Mouse (Mus musculus): ENCODE measurements around the gene Elf4. TPM values are rescaled to one million over a fixed set of nuclear protein-coding genes. Genes with fewer than 3 reads are reported as not detected.

Elf4 gene
- total RNA-seq, 1 experiment from 2014 or later, result 18.2 TPM

DNA sequence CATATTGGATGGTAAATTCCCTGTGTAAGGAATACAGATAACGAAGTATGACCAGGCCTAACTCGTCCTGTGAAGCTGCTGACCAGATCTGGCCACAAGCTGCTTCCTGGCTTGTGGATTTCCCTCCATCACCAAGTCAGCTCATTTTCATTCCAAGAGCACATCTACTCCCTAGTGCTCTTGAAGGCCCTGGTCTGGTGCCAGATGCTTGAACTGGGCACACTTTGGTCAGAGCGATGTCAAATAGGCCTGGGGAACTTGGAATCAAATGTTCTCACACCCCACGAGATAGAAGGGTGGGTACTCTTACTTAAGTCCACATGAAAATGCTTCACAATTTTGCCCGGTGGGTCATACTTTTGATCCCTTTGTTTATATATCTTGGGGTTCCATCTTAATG, 48.6 kb downstream of the Elf4 start:
- ATAC-seq (replicated peaks in 1 of 2; ENCODE audit: insufficient read depth in 1 of 2, low FRiP score in 2 of 2, low TSS enrichment in 1 of 2, low read depth in 1 of 2, poor library complexity in 2 of 2, severe bottlenecking in 2 of 2), result no peak

DNA sequence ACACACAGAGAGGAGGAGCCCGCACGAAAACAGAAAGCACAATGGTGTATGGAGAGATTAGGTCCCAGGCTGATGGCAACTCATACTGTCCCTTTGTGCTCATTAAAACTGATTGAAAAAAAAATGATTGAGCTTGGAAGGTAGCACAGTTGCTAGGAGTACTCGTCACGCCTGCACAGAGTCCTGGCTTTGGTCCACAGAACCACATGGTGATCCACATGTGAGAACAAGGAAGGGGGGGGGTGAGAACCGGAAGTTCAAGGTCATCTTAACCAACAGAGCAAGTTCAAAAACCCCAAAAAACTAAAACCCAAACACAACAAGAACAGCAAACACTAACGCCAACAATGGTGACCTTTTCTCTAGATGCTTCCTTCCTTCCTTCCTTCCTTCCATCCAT, 50.3 kb downstream of the Elf4 start:
- ATAC-seq (replicated peaks in 1 of 2; ENCODE audit: insufficient read depth in 1 of 2, low FRiP score in 2 of 2, low TSS enrichment in 1 of 2, low read depth in 1 of 2, poor library complexity in 2 of 2, severe bottlenecking in 2 of 2), result no peak

DNA sequence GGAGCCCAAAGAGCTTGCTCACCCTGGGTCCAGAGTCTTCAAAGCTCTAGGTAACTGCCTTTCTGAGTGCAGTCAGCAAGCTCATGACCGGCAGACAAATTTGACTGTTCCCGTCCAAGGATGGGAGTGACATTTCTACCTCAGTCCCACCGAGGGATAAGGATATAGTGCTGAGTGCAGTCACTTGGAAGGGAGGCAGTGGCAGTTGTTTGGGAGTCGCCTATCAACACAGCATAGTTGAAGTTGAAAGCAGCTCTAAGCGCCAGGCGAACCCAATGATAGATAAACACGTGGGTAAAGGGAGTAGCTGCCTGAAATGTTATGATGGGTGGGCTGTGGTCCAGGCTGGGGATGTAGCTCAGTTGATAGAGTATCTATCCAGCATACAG, 52.5 kb downstream of the Elf4 start:
- ATAC-seq (replicated peaks in 1 of 2; ENCODE audit: insufficient read depth in 1 of 2, low FRiP score in 2 of 2, low TSS enrichment in 1 of 2, low read depth in 1 of 2, poor library complexity in 2 of 2, severe bottlenecking in 2 of 2), result no peak

DNA sequence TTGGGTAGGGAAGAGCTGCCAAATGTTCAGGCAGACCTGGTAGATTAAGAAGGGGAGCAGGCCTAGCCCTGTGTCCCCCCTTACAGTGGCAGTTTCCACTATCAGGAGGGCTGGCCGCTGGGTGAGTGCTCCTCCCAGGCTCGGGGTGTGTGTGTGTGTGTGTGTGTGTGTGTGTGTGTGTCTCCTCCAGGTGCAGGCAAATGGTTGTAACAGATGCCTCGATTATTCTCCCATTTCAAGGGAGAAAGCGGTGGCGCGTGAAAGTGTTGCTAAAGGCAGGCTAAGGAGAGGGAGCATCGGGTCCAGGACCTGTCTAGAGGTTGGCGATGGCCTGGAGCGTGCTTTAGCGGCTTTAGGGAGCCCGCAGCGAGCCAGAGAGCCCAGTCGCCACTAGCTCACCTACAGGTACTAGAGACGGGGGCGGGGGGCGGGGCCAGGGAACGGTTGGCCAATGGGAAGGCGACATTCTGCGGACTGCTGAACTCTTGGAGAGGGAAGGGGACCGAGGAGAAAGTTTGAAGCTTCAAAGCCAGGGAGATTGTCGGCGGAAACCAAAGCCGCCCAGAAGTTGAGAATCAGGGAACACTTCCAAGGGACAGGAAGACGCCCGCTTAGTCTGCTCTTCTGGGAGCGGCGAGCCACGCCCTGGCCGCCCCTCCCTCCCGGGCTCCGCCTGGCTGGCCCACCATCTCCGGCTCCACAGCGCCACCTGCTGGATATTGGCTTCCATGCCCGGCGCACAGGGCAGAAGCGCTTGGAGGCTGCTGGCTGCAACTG, 53.1 kb downstream of the Elf4 start:
- peak; percentile 89 to 94 for ATAC-seq (replicated peaks in 1 of 2; ENCODE audit: insufficient read depth in 1 of 2, low FRiP score in 2 of 2, low TSS enrichment in 1 of 2, low read depth in 1 of 2, poor library complexity in 2 of 2, severe bottlenecking in 2 of 2)

DNA sequence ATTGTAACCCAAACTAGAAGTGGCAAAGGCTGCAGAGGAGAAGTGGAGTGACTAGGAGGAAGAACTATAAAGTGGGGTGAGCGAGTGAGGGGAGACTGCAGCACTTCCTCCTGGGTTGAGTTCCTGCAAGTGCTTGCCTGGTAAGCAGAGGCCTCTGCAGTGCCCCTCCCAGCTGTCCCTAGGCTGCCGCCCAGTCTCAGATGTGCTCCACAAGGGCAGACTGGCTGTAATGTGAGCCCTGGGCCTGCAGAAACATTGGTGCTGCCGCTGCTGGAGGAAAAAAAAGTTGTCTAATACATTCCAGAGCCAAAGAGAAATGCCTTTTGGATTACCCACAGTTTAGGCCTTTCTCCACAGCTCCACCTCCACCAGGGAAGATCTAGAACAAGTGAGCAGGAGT, 57.8 kb downstream of the Elf4 start:
- peak; percentile 25 to 60; a peak in 1 of 4 replicates for ATAC-seq (replicated peaks in 1 of 2; ENCODE audit: insufficient read depth in 1 of 2, low FRiP score in 2 of 2, low TSS enrichment in 1 of 2, low read depth in 1 of 2, poor library complexity in 2 of 2, severe bottlenecking in 2 of 2)

DNA sequence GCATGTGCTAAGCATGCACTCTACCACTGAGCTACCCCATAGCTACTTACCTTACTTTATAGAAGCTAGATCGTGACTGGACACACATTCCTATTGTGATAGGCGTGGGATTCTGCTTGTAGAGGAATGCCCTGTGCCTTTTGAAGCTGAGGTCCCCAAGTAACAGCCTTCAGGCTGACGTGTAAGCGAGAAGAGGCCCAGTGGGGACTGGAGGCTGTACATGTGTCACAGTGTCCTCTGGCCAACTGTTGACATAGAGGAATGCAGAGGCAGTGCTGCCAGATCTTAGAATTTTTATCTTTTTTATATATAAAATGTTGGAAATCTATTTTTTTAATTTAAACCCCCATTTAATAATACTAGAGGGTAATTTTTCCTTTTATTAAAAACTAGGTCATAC, 62.9 kb downstream of the Elf4 start:
- no peak for ATAC-seq (replicated peaks in 1 of 2; ENCODE audit: insufficient read depth in 1 of 2, low FRiP score in 2 of 2, low TSS enrichment in 1 of 2, low read depth in 1 of 2, poor library complexity in 2 of 2, severe bottlenecking in 2 of 2)

DNA sequence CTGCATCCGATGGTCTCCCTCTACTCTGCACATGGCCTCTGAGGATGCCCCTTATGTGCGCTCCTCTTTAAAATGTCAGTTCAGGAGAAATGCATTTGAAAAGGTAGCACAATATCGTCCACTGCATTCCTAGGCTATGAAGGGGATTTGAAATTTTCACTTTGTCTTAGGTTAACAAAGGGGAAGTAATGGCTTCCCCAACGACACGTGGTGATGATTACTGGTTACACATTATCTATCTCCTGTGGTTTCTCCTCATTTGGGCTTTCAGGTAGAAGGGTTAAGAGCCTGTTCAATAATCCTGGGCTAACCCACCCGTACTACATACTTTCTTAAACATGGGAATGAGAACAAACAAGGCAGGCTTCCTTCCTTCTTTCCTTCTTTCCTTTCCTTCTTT, 73.6 kb downstream of the Elf4 start:
- no peak for ATAC-seq (replicated peaks in 1 of 2; ENCODE audit: insufficient read depth in 1 of 2, low FRiP score in 2 of 2, low TSS enrichment in 1 of 2, low read depth in 1 of 2, poor library complexity in 2 of 2, severe bottlenecking in 2 of 2)

DNA sequence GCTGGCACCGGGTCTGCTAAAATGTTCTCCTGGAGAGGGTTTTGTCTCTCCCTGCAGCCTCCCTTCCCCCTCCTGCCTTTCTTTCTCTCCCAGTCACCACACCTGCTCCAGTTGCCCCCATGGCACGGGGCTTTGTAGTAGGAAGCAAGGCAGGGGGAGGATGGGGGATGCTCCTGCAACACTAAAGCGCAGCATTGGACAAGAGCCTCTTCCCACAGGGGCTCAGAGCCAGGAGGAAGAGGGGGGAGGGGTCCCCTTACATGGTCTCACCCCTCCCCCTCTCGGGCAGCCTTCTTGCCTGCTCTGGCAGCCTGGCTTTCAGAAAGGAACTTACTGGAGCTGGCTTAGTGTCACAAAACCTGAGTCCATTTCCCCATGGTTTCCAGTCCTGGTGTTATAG, 77.0 kb downstream of the Elf4 start:
- ATAC-seq (replicated peaks in 1 of 2; ENCODE audit: insufficient read depth in 1 of 2, low FRiP score in 2 of 2, low TSS enrichment in 1 of 2, low read depth in 1 of 2, poor library complexity in 2 of 2, severe bottlenecking in 2 of 2), result no peak

DNA sequence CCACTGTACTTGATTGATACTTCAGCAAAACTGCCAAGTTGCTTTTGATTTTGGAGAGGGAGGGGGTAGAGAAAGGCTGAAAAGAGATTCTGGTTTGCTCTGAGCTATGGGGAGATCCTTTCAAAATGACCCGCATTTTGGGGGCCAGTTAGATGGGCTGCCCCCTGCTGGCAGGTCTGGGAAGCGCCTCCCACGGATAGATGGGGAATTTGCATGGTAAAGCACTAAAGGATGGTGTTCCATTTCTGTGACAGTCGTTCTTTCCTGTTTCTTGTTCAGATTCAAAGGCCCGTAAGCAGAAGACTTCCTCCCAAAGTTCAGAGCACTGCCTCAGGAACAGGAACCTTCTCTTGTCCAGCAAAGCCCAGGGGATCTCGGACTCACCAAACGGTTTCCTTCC, 79.3 kb downstream of the Elf4 start:
- ATAC-seq (replicated peaks in 1 of 2; ENCODE audit: insufficient read depth in 1 of 2, low FRiP score in 2 of 2, low TSS enrichment in 1 of 2, low read depth in 1 of 2, poor library complexity in 2 of 2, severe bottlenecking in 2 of 2), result no peak

DNA sequence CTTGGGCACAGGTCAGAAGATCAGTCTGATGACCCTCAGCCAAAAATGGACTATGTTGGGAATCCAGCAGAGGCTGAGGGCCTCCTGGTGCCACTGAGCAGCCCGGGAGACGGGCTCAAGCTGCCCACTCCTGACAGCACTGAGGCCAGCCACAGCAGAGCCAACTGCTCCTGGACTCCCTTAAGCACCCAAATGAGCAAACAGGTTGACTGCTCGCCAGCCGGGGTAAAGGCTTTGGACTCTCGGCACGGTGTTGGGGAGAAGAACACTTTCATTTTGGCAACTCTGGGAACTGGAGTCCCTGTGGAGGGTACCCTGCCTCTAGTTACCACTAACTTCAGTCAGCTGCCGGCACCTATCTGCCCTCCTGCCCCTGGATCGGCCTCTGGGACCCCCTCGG, 95.1 kb downstream of the Elf4 start:
- no peak for ATAC-seq (replicated peaks in 1 of 2; ENCODE audit: insufficient read depth in 1 of 2, low FRiP score in 2 of 2, low TSS enrichment in 1 of 2, low read depth in 1 of 2, poor library complexity in 2 of 2, severe bottlenecking in 2 of 2)

DNA sequence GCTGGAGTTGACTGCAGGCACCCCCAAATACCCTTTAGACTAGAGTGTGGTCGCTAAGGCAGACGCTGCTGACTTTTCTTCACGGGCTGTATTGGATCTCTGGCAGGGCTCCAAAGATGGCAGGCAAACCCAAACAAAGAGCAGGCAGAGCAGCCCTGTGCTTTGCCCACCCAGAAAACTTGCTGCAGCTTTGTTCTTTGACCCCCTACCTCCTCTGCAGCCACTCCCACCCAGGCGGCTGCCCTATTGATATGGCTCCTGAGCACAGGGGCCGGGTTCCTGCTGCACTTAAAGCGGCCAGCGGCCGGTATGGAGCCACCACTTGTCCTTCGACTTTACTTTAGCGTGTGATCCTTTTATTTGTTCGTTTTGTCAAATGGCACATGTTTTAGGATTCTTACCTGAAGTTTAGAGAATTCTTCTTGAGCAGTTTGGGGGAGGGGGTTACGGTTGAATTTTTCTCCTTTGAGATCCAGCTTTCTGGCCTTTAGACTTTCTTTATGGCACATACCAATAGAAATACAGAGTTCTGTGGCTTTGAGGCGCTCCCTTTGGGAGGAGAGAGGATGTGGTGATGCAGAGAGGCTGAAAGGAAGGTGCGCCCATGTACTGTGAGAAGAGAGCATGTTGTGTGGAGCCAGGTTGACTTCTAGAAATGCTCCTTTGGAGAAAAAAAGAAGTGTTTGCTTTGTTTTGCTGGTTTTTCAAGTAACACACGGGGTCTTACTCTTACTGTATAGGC, 96.9 kb downstream of the Elf4 start:
- no peak for ATAC-seq (replicated peaks in 1 of 2; ENCODE audit: insufficient read depth in 1 of 2, low FRiP score in 2 of 2, low TSS enrichment in 1 of 2, low read depth in 1 of 2, poor library complexity in 2 of 2, severe bottlenecking in 2 of 2)

Other genes with a start within 250 kb of the Elf4 start
- 64.1 and 76.8 TPM in 2 replicates for gene Utp14a, start 206.3 kb downstream of the Elf4 start, total RNA-seq (2017)
- gene Bcorl1, start 121.8 kb downstream of the Elf4 start, total RNA-seq (2017), result 9.6 and 12.4 TPM in 2 replicates
- 64.1 and 69.9 TPM in 2 replicates for gene Aifm1, start 50.4 kb upstream of the Elf4 start, total RNA-seq (2017)
- not detected in 2 replicates for gene Rab33a, start 56.2 kb upstream of the Elf4 start, total RNA-seq (2017)
- 34.3 and 34.6 TPM in 2 replicates for gene Zfp280c, start 131.4 kb upstream of the Elf4 start, total RNA-seq (2017)
- 8.7 and 11.8 TPM in 2 replicates for gene Slc25a14, start 160.3 kb upstream of the Elf4 start, total RNA-seq (2017)
- gene Gpr119, start 211.3 kb upstream of the Elf4 start, total RNA-seq (2017), result not detected in 2 replicates
- gene Rbmx2, start 231.9 kb upstream of the Elf4 start, total RNA-seq (2017), result 15.2 and 22.8 TPM in 2 replicates

All from hematopoietic stem cell, adult 5-6 weeks (primary cell).